Mouse (Mus musculus): ENCODE data around the gene Rnf38. TPM values are rescaled to one million over a fixed set of nuclear protein-coding genes. Genes with fewer than 3 reads are reported as not detected.

The Rnf38 gene
- polyA plus RNA-seq (2015; fragmentation: Nextera tagmentation; extraction: Ambion mirVana) = 5.6 and 5.9 TPM in 2 replicates

DNA sequence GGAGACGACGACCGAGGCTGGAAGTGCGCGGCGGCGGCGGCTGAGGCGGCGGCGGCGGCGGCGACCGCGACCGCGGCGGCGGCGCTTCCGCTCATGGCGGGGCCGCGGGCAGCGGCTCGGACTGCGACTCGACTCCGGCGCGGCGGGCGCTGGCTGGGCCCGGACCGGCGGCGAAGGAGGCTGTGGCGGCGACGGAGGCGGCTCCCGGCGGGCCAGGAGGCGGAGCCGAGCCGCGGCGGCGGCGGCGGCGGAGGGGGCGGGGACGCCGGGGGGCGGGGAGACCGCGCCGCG is at the start of gene Rnf38:
Gene Rnf38 (minus strand): TSS at position 77 of the 291 bp plus-strand sequence.
- ATAC-seq (no peak), DNase-seq (no peak)
- 0 out of 2 replicates have a peak, but pooled peaks cover 4% of the 10 kb centered on the region for H3K27me3 ChIP-seq (ENCODE audit: insufficient read depth, low read length)
- no peaks in the 10 kb centered on the region for H3K36me3 ChIP-seq (replicated peaks; ENCODE audit: insufficient read depth, low read length)
- TF ChIP-seq CTCF (IDR thresholded peaks at IDR 0.05; ENCODE audit: low read depth) = no peak
- no peak for TF ChIP-seq EP300 (IDR thresholded peaks at IDR 0.05; ENCODE audit: low read depth)
- H3K4me1 ChIP-seq (ENCODE audit: insufficient read depth) = peaks cover 11% of the 10 kb centered on the region
- H3K27ac ChIP-seq (ENCODE audit: low read depth) = peak within 1 kb of the TSS; percentile 90
- H3K4me3 ChIP-seq (ENCODE audit: low read depth, low read length) = peak within 1 kb of the TSS; percentile 68
- peak within 1 kb of the TSS; percentile 70 for H3K9ac ChIP-seq (replicated peaks)
- H3K9me3 ChIP-seq (ENCODE audit: low read length) = no peaks in the 10 kb centered on the region
- WGBS (ENCODE audit: insufficient replicate concordance) = 0% methylated on average over 5 of the region's 61 CpGs
- peak within 1 kb of the TSS; percentile 84 for H3K4me2 ChIP-seq (ENCODE audit: low read depth, low read length)

DNA sequence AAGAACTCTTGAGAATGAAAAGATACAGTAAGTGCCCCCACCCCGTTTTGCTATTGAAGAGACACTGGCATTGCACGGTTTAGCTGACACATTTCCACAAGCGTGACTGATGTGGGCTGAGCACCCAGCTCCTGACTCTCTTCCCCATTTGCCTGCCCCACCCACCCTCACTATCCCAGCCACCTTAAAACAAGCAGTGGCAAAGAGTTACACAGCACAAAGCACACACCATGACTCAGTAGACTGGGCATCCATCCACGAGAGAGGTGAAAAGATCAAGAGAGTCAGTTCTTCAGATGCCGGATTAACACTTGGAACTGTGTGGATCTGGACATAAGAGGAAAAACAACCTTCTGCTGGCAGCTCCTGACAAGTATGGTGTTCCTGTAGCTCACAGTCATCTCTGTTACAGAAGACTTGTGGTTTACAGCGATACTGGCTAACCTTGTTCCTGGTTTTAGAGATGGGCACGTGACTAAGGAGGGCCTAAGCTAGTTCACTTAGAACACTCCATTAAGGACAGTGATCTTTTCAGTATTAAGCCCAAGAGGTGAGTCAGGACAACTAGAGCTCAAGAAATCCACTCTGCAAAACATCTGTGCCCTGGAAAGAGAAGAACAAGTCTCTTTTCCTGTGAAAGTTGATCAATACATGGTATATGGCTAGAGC is 48.1 kb upstream of the Rnf38 start:
- no peak overlapping the region for H3K4me2 ChIP-seq (ENCODE audit: low read depth, low read length)
- H3K4me1 ChIP-seq (ENCODE audit: insufficient read depth) = peaks cover 3% of the 10 kb centered on the region; the same call in 1 of the 2 replicates
- 58% methylated on average over 7 of the region's 7 CpGs for WGBS (ENCODE audit: insufficient replicate concordance)
- DNase-seq (no peak), ATAC-seq (no peak)
- no peaks in the 10 kb centered on the region for H3K27me3 ChIP-seq (ENCODE audit: insufficient read depth, low read length)
- no peaks in the 10 kb centered on the region for H3K36me3 ChIP-seq (replicated peaks; ENCODE audit: insufficient read depth, low read length)
- TF ChIP-seq EP300 (IDR thresholded peaks at IDR 0.05; ENCODE audit: low read depth) (no peak), CTCF (IDR thresholded peaks at IDR 0.05; ENCODE audit: low read depth) (no peak)
- H3K27ac ChIP-seq (ENCODE audit: low read depth) = no peak overlapping the region
- H3K9me3 ChIP-seq (ENCODE audit: low read length) = no peaks in the 10 kb centered on the region
- H3K9ac ChIP-seq (replicated peaks) = no peak overlapping the region
- no peak overlapping the region for H3K4me3 ChIP-seq (ENCODE audit: low read depth, low read length)

DNA sequence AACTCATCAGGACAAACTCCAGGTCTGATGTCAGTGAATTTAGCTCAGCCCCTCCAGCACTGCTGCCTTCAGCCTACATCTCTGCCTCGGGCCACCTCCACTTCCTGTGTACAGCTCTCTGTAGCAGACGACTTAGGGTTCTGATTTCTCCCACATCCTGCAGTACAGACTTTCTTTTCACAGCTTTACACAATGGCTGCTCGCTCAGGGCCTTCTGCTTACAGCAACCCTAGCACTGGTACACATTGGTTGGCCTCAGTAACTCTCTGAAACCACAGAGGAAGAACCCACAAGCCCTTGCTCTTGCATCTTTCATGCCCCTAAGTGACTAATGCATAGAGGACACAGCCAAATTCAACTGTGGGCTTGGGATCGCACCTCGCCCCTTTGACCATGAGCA is 37.5 kb upstream of the Rnf38 start:
- no peak overlapping the region for H3K9ac ChIP-seq (replicated peaks)
- TF ChIP-seq CTCF (IDR thresholded peaks at IDR 0.05; ENCODE audit: low read depth) = no peak
- no peak for TF ChIP-seq EP300 (IDR thresholded peaks at IDR 0.05; ENCODE audit: low read depth)
- ATAC-seq (no peak), DNase-seq (no peak)
- H3K4me2 ChIP-seq (ENCODE audit: low read depth, low read length) = no peak overlapping the region
- H3K4me3 ChIP-seq (ENCODE audit: low read depth, low read length) = no peak overlapping the region
- no peaks in the 10 kb centered on the region for H3K27me3 ChIP-seq (ENCODE audit: insufficient read depth, low read length)
- H3K9me3 ChIP-seq (ENCODE audit: low read length) = no peaks in the 10 kb centered on the region
- no peaks in the 10 kb centered on the region for H3K36me3 ChIP-seq (replicated peaks; ENCODE audit: insufficient read depth, low read length)
- H3K4me1 ChIP-seq (ENCODE audit: insufficient read depth) = no peaks in the 10 kb centered on the region
- H3K27ac ChIP-seq (ENCODE audit: low read depth) = no peak overlapping the region
- 42% methylated on average over 5 of the region's 5 CpGs for WGBS (ENCODE audit: insufficient replicate concordance)

DNA sequence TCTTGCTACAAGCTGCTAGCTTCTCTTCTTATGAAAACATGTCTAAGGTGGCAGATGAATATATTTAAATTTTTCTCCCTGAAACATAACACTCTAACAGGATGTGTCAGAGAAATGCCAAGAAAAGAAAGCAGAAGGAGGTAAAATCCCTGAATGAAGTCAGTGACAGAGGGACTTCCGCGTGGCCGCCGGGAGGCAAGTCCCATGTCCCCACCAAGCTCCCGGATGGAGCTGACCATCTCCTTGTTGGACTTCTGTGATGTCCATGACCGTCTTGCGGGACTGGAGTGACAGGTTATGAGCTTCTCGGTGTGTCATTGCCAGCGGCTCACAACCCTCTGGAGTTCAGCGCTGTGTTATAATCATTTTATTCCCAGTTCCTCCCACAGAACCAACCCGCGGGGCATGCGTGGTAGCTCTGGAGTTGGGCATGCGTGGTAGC is 35.8 kb upstream of the Rnf38 start:
- 87% methylated on average over 14 of the region's 14 CpGs for WGBS (ENCODE audit: insufficient replicate concordance)
- no peak overlapping the region for H3K4me3 ChIP-seq (ENCODE audit: low read depth, low read length)

DNA sequence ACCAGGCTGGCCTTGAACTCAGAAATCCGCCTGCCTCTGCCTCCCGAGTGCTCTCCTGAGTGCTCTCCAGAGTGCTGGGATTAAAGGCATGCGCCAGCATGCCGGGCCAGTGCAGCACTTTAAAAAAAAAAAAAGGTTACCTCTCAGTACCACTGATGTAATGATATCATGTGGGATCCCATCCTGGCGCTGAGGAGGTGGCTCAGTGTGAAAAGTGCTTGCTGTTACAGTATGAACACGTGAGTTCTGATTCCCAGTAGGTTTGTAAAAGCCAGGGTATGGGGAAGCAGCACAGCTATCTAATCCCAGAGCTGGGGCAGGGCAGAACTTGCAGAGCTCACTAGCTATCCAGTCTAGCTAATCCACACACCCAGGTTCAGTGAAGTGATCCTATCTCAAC is 33.8 kb upstream of the Rnf38 start:
- DNase-seq = no peak
- H3K4me2 ChIP-seq (ENCODE audit: low read depth, low read length) = no peak overlapping the region
- no peak overlapping the region for H3K9ac ChIP-seq (replicated peaks)
- H3K27ac ChIP-seq (ENCODE audit: low read depth) = no peak overlapping the region
- no peaks in the 10 kb centered on the region for H3K9me3 ChIP-seq (ENCODE audit: low read length)
- no peaks in the 10 kb centered on the region for H3K4me1 ChIP-seq (ENCODE audit: insufficient read depth)
- H3K27me3 ChIP-seq (ENCODE audit: insufficient read depth, low read length) = no peaks in the 10 kb centered on the region
- no peak for ATAC-seq
- no peak overlapping the region for H3K4me3 ChIP-seq (ENCODE audit: low read depth, low read length)
- 66% methylated on average over 6 of the region's 6 CpGs for WGBS (ENCODE audit: insufficient replicate concordance)
- H3K36me3 ChIP-seq (replicated peaks; ENCODE audit: insufficient read depth, low read length) = no peaks in the 10 kb centered on the region
- no peak for TF ChIP-seq EP300 (IDR thresholded peaks at IDR 0.05; ENCODE audit: low read depth)
- TF ChIP-seq CTCF (IDR thresholded peaks at IDR 0.05; ENCODE audit: low read depth) = no peak

More for the DNA sequence above, 35.8 kb upstream of the Rnf38 start:
- no peak overlapping the region for H3K27ac ChIP-seq (ENCODE audit: low read depth)
- no peaks in the 10 kb centered on the region for H3K36me3 ChIP-seq (replicated peaks; ENCODE audit: insufficient read depth, low read length)
- H3K4me1 ChIP-seq (ENCODE audit: insufficient read depth) = no peaks in the 10 kb centered on the region
- H3K4me2 ChIP-seq (ENCODE audit: low read depth, low read length) = no peak overlapping the region
- H3K27me3 ChIP-seq (ENCODE audit: insufficient read depth, low read length) = no peaks in the 10 kb centered on the region
- no peak for ATAC-seq
- H3K9me3 ChIP-seq (ENCODE audit: low read length) = no peaks in the 10 kb centered on the region
- H3K9ac ChIP-seq (replicated peaks) = no peak overlapping the region
- DNase-seq = no peak
- TF ChIP-seq CTCF (IDR thresholded peaks at IDR 0.05; ENCODE audit: low read depth) (no peak), EP300 (IDR thresholded peaks at IDR 0.05; ENCODE audit: low read depth) (no peak)

DNA sequence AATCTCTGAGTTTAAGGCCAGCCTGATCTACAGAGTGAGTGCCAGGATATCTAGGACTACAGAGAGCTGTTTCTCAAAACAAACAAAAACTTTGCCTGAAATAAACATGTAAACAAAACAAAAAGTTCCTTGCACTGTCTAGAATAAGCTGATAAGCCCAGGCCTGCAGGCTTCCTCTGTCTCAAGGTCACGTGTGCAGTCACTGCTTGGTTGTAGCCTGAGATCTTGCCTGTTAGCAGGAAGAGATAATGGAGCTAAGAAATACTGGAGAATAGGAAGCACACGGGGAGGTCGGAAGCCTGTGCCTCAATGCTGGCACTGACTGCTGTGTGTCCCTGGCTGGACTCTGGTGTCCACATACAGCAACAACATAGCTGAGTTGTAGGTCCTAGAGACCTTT is 31.9 kb upstream of the Rnf38 start:
- WGBS (ENCODE audit: insufficient replicate concordance) = 41% methylated on average over 3 of the region's 3 CpGs
- DNase-seq (no peak), ATAC-seq (no peak)
- Histone ChIP-seq H3K27ac (ENCODE audit: low read depth) (no peak overlapping the region), H3K9ac (replicated peaks) (no peak overlapping the region), H3K4me2 (ENCODE audit: low read depth, low read length) (no peak overlapping the region), H3K9me3 (ENCODE audit: low read length) (no peaks in the 10 kb centered on the region), H3K4me1 (ENCODE audit: insufficient read depth) (no peaks in the 10 kb centered on the region), H3K36me3 (replicated peaks; ENCODE audit: insufficient read depth, low read length) (no peaks in the 10 kb centered on the region), H3K27me3 (ENCODE audit: insufficient read depth, low read length) (no peaks in the 10 kb centered on the region), H3K4me3 (ENCODE audit: low read depth, low read length) (no peak overlapping the region)
- TF ChIP-seq CTCF (IDR thresholded peaks at IDR 0.05; ENCODE audit: low read depth) = no peak
- TF ChIP-seq EP300 (IDR thresholded peaks at IDR 0.05; ENCODE audit: low read depth) = no peak

All from liver, postnatal 0 days (tissue).